Mouse (Mus musculus): ENCODE measurements at regions not wholly inside any gene's neighbourhood (a gene's known extent, or its start where the extent isn't known, plus 50 kb on each side); places are given as distances from the start of the nearest gene placed in this dataset.

DNA sequence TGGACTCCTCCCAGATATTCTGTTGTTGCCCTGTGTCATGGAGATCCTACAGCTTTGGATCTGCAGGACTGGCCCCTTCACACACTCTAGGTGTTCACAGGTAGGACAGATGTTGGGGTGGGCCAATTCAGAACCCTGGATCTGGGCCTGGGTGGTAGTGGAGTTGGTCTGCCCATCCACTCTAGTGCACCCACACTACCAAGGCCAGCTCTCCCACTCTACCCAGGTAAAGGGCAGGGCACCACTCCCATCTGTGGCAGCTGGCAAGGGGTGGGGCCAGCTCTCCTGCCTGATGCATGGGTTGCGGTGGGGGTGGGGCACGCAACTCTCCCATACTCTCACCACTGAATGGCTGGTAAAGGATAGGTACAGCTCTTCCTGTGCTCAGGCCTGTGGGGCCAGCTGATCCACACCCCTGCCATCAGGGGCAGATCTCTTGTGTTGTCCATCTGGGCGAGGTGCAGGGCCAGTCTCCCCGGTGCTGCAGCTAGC, 76.5 kb downstream of the Gja1 start:
- in situ Hi-C loops (cut with MboI; ENCODE audit: low pct_unique_long_range_greater_than_20kb in 1 of 2, low sequenced_read_pairs in 2 of 2, unreplicated experiment in 1 of 2): no loop called here

- in situ Hi-C loops (cut with MboI; ENCODE audit: low pct_unique_long_range_greater_than_20kb in 1 of 2, low sequenced_read_pairs in 2 of 2, unreplicated experiment in 1 of 2): no loop called here
Measured at GRCm38 (mm10) chr10:56455867-56456468, 78.8 kb downstream of the Gja1 start.

DNA sequence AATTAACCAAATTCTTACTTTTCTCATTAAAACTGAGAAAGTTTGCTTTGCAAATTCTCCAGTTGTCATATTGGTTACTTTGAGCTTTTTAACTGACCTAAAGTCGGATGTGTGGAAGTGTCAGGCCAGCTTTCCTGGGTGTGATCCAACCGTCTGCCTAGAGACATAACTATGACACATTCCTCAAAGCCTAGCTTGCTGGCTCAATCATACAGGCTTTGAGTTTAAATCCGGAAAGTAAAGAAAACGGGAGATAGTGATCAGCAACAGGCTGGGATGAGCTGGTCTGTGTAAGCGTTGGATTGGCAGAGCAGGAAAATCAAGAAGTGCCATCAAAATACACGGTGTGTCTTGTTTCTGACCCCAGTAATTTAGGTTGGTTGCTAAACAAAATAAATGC, 91.4 kb downstream of the Gja1 start:
- in situ Hi-C loops (cut with MboI; ENCODE audit: low pct_unique_long_range_greater_than_20kb in 1 of 2, low sequenced_read_pairs in 2 of 2, unreplicated experiment in 1 of 2): no loop called here

- in situ Hi-C loops (cut with MboI; ENCODE audit: low pct_unique_long_range_greater_than_20kb in 1 of 2, low sequenced_read_pairs in 2 of 2, unreplicated experiment in 1 of 2): no loop called here
Measured at GRCm38 (mm10) chr10:56468993-56469712, 92.0 kb downstream of the Gja1 start.

DNA sequence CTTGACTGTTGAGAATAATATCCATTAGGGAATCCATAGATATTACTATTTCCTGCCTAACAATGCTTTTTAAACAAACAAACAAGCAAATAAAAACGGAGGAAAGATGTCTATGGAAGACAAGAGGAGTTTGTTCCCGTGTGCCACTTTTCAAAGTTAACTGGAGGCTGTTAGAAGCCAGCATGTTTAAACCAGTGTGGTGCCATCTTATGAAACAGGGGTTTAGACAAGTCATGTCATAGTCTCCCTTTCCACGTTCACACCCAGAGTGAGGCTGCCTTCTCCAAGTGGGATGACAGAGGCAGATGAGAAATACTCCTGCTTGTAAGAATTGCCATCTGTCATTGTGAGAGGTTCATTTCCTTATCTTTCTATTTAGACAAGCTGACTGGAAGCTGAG, 92.8 kb downstream of the Gja1 start:
- in situ Hi-C loops (cut with MboI; ENCODE audit: low pct_unique_long_range_greater_than_20kb in 1 of 2, low sequenced_read_pairs in 2 of 2, unreplicated experiment in 1 of 2): no loop called here

- in situ Hi-C loops (cut with MboI; ENCODE audit: low pct_unique_long_range_greater_than_20kb in 1 of 2, low sequenced_read_pairs in 2 of 2, unreplicated experiment in 1 of 2): no loop called here
Measured at GRCm38 (mm10) chr10:56474951-56475350, 97.8 kb downstream of the Gja1 start.

DNA sequence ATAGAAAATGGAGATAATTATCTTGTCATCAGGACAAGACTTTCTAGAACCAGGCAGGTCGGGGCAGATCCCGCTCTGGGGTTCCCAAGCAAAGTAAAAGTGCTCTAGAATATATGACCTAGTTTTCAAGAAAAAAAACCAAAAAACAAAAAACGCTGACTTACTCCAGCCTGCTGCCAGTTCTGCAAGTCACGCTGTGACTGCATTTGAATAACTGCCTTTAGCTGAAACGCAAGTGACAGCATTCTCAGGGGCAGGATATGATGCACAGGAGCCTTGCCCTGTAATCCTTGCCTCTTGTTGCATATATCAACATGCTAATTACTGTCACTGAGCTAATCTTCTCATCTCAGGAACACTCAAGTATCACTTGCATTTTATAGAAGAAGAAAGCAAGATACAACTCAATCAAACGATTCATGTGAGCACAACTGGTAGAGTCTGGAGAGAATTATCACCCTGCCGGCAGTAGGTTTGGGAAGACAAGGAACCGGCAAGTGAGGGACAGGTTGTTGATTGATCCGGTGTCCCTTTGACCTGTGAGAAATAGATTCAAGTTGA, 105.1 kb downstream of the Gja1 start:
- in situ Hi-C loops (cut with MboI; ENCODE audit: low pct_unique_long_range_greater_than_20kb in 1 of 2, low sequenced_read_pairs in 2 of 2, unreplicated experiment in 1 of 2): loop anchor here in 1 of 2 experiments (10.0 kb wide), 1 partner anchor 97 kb away; no protein-coding TSS in a partner anchor

DNA sequence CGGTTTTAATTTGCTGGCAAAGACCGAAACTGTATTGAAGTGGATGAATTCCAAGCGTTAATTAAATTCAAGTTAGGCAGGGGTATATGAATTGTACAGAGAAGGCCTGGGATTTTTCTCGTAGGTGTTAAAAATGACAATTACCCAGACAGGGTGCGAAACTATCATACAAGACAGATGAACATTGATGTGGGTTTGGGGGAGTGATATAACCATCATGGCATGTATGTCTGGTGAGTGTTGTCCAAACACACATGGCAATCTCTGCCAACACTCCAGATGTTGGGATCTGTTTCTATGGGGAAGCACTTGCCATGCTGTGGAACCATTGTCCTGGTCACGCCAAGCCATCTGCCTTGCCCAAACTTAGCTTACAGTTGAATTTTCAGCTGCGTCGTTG, 107.8 kb downstream of the Gja1 start:
- in situ Hi-C loops (cut with MboI; ENCODE audit: low pct_unique_long_range_greater_than_20kb in 1 of 2, low sequenced_read_pairs in 2 of 2, unreplicated experiment in 1 of 2): loop anchor here in 1 of 2 experiments (5.0 to 10.0 kb wide), 2 partner anchors 58 to 100 kb away; no protein-coding TSS in a partner anchor

DNA sequence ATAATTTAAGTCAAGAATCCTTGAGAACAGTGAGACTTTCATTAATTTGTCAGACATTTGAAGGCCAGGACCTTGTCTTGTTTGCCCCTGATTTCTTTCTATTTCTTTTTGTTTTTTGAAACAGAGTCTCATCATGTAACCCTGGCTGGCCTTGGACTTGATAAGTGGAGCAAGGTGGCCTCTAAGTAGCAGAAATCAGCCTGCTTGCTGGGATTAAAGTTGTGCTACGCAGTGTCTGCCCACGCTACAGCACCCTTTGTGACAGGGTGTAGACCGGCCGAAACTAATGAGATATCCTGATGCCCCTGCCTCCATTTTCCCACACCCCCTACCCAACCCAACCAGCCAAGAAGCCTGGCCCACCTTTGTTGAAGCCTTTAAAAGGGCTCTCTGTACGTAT, 108.6 kb downstream of the Gja1 start:
- in situ Hi-C loops (cut with MboI; ENCODE audit: low pct_unique_long_range_greater_than_20kb in 1 of 2, low sequenced_read_pairs in 2 of 2, unreplicated experiment in 1 of 2): loop anchor here in 1 of 2 experiments (5.0 to 10.0 kb wide), 2 partner anchors 58 to 101 kb away; no protein-coding TSS in a partner anchor

GRCm38 (mm10) chr10:56486584-56486983, 109.5 kb downstream of the Gja1 start:
- in situ Hi-C loops (cut with MboI; ENCODE audit: low pct_unique_long_range_greater_than_20kb in 1 of 2, low sequenced_read_pairs in 2 of 2, unreplicated experiment in 1 of 2): loop anchor here in 1 of 2 experiments (5.0 to 10.0 kb wide), 2 partner anchors 59 to 102 kb away; no protein-coding TSS in a partner anchor

DNA sequence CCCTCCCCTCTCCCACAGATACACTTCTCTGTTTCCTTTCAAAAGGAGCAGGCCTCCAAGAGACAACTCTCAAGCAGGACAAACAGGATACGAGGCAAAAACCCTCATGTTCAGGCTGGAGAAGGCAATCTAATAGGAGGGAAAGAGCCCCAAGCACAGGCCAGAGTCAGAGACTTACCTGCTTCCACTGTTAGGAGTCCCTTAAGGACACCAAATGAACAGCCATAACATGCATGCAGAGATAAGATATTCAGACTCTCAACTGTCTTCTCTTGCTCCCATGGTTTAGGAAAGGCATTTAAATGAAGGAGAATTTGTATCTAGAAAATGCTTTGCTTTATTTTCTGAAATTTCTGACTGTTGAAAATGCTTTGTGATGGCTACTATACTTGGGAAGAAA, 116.3 kb downstream of the Gja1 start:
- in situ Hi-C loops (cut with MboI; ENCODE audit: low pct_unique_long_range_greater_than_20kb in 1 of 2, low sequenced_read_pairs in 2 of 2, unreplicated experiment in 1 of 2): no loop called here

DNA sequence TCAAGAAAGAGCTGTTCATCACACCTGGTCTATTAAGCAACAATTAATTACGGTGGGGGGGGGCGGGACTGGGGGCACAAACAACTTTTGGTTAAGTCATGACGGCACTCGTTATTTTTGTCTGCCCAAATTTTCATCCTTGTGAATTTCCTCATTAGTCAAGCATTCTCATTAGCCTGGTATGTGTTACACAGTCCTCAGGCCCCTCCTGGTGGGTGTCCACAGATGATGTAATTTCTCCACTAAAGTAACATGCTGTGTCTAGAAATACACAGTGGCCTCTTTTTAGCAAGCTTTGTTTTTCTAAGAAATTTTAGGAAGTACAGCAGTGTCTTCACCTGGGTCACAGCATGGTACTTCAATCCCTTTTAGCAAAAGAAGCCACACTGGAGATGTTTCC, 118.2 kb downstream of the Gja1 start:
- in situ Hi-C loops (cut with MboI; ENCODE audit: low pct_unique_long_range_greater_than_20kb in 1 of 2, low sequenced_read_pairs in 2 of 2, unreplicated experiment in 1 of 2): no loop called here

GRCm38 (mm10) chr10:56519041-56519440, 141.9 kb downstream of the Gja1 start:
- in situ Hi-C loops (cut with MboI; ENCODE audit: low pct_unique_long_range_greater_than_20kb in 1 of 2, low sequenced_read_pairs in 2 of 2, unreplicated experiment in 1 of 2): no loop called here

DNA sequence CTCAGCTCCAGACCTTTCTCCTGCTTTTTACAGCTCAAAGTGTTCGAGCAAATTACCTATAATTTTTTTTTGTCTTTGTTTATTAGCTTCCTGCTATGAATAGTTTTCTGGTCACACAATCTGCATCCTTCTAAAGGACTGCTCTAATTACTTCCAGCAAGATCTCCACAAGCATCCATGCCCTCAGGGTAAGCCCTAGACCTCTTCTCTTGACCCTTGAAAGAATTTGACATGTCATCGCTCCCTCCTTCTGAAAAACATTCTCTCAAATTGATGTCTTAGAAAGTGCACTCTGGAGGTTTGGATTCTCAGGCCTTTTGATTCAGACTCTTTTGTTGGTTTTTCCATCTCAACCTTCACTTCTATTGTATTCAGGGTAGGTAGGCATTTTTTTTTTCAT, 148.7 kb downstream of the Gja1 start:
- in situ Hi-C loops (cut with MboI; ENCODE audit: low pct_unique_long_range_greater_than_20kb in 1 of 2, low sequenced_read_pairs in 2 of 2, unreplicated experiment in 1 of 2): loop anchor here in 1 of 2 experiments (25.0 kb wide), 1 partner anchor 163 kb away; no protein-coding TSS in a partner anchor

- in situ Hi-C loops (cut with MboI; ENCODE audit: low pct_unique_long_range_greater_than_20kb in 1 of 2, low sequenced_read_pairs in 2 of 2, unreplicated experiment in 1 of 2): loop anchor here in 1 of 2 experiments (25.0 kb wide), 1 partner anchor 175 kb away; no protein-coding TSS in a partner anchor
Measured at GRCm38 (mm10) chr10:56537091-56537490, 160.0 kb downstream of the Gja1 start.

- in situ Hi-C loops (cut with MboI; ENCODE audit: low pct_unique_long_range_greater_than_20kb in 1 of 2, low sequenced_read_pairs in 2 of 2, unreplicated experiment in 1 of 2): loop anchor here in 1 of 2 experiments (25.0 kb wide), 1 partner anchor 178 kb away; no protein-coding TSS in a partner anchor
Measured at GRCm38 (mm10) chr10:56539827-56540511, 162.8 kb downstream of the Gja1 start.

- in situ Hi-C loops (cut with MboI; ENCODE audit: low pct_unique_long_range_greater_than_20kb in 1 of 2, low sequenced_read_pairs in 2 of 2, unreplicated experiment in 1 of 2): loop anchor here in 1 of 2 experiments (25.0 kb wide), 1 partner anchor 180 kb away; no protein-coding TSS in a partner anchor
Measured at GRCm38 (mm10) chr10:56542106-56542505, 165.0 kb downstream of the Gja1 start.

DNA sequence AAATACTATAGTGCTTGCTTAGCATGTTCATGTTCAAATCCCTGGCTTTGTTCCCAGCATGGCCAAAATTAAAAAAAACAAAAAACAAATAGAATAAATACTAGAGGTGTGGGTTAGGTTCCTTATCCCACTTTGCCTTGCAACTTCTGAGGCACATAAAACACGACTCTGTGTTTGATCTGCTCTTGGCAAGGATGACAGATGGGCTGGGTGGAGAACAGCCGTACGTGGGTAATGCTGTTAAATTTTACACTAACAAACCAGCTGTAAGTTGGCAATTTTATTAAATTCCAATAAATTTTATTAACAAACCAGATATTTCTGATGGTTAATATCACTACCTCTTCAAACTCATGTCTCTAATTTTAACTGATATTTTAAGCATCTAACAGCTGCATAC, 168.9 kb downstream of the Gja1 start:
- in situ Hi-C loops (cut with MboI; ENCODE audit: low pct_unique_long_range_greater_than_20kb in 1 of 2, low sequenced_read_pairs in 2 of 2, unreplicated experiment in 1 of 2): loop anchor here in 1 of 2 experiments (25.0 kb wide), 1 partner anchor 184 kb away; no protein-coding TSS in a partner anchor

Measured in mouse embryonic stem cell (cell line).